Mouse (Mus musculus) cerebellum, adult (tissue): ENCODE results near the gene Otub2.
"Not testable (repeated sequence)": the region's sequence is repeated elsewhere in the genome, so short reads cannot be mapped to it uniquely, and the experiment has no call there.

Source experiments
- ATAC-seq: cut with Nextera tagmentation; 2 replicates; pipeline ENCODE4 v1.9.2; 2017; ENCODE audit warnings: mild to moderate bottlenecking, moderate library complexity, mixed read lengths; ENCODE audit not compliant: insufficient number of reproducible peaks, low FRiP score, low TSS enrichment

Gene Otub2

DNA sequence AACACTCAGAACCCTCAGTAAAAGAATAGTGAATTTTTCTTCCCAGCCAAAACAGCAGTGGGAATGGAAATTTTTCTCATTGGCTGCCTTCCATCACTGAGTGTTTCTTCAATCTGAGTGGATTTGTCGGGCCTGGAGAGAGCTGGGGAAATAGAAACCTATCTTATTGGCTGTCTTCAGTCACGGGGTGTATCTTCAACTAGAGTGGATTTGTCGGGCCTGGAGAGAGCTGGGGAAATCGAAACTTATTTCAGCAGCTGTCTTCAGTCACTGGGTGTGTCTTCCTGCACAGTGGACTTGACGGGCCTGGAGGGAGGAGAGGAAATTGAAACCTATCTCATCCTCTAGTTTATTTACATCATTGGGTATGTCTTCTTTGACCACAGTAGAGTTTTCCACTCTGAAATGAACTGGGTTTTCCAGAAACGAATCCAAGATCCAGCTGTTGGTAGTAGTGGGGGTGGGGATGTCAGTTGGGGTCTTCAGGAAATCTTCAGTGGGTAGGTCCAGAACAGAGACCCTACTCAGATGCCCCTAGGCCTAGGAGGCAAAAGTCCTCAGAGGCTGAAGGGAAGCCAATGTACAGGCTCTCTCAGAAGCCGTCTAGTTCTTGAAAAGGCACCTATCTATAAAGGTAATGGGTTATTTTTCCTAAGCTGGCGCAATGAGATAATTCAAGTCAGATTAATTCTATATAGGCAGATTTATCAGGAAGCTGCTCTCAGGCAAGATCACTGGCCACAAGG, 45.7 kb downstream of the Otub2 start, which contains the start of gene Ifi27:
Gene Ifi27, plus strand, starts transcription at position 226 of the 746 bp plus-strand sequence.
- no peak for ATAC-seq

DNA sequence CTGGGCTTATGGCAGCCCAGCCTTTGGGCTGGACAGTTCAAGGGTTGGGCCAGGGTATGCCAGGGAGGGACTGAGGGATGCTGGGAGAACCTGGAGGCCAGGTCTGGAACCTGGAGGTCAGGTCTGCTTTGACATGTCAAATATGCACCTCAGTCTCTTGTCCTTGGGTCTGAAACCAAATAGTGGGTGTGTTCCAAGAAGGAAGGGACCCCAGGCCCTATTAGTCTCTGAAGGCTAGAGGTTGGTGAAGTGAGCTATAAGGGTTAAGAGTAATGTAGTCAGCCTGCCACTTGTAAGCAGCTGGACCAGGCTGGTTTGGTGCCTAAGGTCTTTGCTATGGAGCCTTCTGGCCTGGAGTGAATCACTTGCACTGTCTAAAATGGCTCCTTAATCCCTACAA, 46.4 kb downstream of the Otub2 start:
- no peak for ATAC-seq

DNA sequence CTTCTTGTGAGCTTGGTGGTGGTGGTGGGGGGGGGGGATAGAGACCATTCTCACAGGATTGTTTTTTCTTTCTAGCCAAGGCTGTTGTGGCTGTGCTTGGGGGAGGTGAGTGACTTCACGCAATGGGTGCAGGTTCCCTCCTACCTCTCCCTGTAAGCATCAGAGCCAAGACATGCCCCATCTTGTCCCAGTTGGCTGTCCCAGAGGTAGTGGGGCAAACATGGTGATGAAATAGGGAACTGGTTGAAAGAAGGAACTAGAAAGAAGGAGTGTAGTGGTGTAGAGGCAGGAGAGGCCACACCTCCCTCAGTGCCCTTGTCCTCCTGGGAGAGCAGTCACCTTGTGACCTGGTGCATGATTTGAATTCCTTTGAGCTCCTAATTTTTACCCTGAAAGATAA, 49.1 kb downstream of the Otub2 start:
- ATAC-seq: no peak

DNA sequence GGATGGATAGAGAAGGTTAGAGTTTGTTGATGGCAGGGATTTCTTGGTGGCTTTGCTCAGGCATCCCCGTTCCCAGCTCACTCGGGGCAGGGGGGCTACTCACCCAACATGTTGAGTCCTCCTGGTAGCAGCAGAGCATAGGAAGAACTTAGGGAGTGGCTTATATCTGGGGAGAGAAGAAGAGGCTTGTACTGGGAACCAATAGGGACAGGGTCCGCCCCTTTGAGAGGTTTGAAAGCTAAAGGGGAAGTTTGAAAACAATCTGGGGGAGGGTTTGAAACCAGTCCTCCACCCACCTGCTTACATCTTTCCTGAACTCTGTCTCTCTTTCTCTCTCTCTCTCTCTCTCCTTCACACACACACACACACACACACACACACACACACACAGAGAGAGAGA, 55.0 kb downstream of the Otub2 start, which contains the start of gene Ifi27l2a:
Gene Ifi27l2a, minus strand, starts transcription at position 157 of the 400 bp plus-strand sequence.
- ATAC-seq: no peak

DNA sequence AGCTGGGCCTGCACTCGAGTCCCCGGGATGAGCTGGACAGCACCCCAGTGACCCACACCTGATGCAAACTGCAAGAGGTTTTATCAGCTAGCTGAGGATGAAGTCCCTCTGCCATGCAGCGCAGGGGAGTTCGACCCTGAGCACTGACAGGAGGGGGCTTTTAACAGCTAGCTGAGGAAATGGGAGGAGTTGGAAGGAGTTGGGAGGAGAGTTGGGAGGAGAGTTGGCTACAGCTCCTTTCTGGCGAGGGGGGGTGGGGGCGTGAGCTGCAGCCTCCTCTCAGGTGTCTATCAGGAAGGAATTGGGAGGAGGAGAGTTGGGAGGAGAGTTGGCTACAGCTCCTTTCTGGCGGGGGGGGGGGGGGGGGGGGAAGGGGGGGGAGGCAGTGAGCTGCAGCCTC, 55.8 kb downstream of the Otub2 start:
- not testable (repeated sequence) for ATAC-seq

DNA sequence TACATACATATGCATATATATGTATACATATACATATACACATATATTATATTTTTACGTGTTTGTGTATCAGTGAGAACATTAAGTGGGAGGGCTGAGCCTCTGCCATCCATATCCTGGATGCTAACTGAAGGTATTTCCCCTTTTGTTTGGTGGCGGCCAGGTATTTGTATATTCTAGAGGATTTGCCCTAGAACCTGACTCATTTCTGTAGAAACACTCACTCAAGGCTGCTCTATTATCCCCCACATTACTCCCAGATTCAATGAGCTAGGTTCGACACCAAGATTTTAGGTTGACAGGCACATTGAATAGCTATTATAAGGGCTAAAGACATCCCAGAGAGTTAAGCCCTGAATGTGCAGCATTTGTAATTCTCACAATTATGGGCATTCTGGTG, 56.6 kb downstream of the Otub2 start:
- ATAC-seq: no peak

DNA sequence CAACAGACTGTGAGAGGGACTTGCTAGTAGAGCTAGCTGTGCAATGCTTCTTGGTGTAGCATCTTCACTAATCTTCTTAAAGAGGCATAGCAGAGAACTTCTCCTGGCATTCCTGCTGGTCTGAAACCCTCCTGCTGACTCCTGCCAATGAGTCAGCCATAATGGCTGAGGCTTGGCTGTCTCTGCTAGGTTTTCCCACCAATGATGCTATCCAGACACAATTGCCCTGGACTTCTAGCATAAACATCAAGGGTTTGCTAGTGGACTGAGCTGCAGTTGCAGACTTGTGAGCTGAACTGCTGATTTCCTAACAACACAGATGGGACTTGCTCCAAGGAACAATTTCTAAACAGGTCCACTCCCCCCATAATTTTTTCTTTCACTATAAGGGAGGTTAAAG, 64.9 kb downstream of the Otub2 start:
- ATAC-seq: no peak
